Mouse (Mus musculus): ENCODE data around the gene Tcerg1l.

GRCm38 (mm10) chr7:138389071-138389470 is 8.5 kb downstream of the Tcerg1l start:
- TF ChIP-seq POLR2A (IDR thresholded peaks at IDR 0.05; ENCODE audit: extremely low read depth, insufficient read depth, low read length) (no peak), CTCF (IDR thresholded peaks at IDR 0.05; ENCODE audit: extremely low read depth, insufficient read depth, low read length) (no peak)

Measured in cortical plate, adult 2 months (tissue).